8 mouse cellular contexts compared by ENCODE assay signal in the genomic region with DNA sequence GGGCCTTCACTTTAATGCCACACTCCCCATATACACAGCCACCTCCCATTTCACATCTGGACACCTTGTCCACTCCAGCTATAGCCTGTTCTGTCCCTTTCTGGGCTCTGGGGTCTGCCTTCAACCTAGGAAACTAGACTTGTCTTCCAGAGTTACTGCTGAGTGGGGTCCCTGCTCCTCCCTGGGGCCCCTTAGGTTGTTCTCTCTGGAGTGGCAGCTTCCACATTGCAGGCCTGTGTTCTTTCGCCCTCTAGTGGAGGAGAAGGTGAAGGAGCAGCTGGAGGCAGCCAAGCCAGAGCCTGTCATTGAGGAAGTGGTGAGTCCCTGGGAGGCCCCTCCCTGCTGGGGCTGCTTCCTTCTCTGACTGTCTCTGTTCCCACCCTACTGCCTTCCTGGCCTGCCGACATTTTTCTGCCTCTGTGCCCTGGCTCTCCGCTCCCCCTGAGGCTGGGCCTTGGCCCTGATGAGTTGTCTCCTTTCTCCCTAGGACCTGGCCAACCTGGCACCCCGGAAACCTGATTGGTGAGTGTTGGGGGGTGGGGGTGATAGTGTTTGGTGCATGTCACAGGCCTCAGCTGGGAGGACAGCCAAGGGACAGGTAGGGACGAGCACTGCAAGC. TPM values are rescaled to one million over a fixed set of nuclear protein-coding genes. Genes with fewer than 3 reads are reported as not detected.
DNase-seq lines count a peak whose midpoint lies in the region; ATAC-seq and TF ChIP-seq lines count a peak whose summit lies in the region.

No protein-coding gene starts in this region.

- no peaks in the 10 kb centered on the region; the same call in 1 of the 2 replicates for H3K4me1 ChIP-seq in forebrain, embryonic 12.5 days
- peaks cover 10% of the 10 kb centered on the region for H3K4me1 ChIP-seq in heart, embryonic 16.5 days (ENCODE audit: control insufficient read depth, insufficient read depth, low read length)
- H3K4me1 ChIP-seq in liver, embryonic 16.5 days (ENCODE audit: control insufficient read depth, low read depth, low read length): peaks cover 4% of the 10 kb centered on the region
- H3K4me1 ChIP-seq in neural tube, embryonic 12.5 days: no peaks in the 10 kb centered on the region
- H3K4me1 ChIP-seq in stomach, postnatal 0 days (replicated peaks; ENCODE audit: control insufficient read depth, insufficient read depth): no peaks in the 10 kb centered on the region

- H3K4me3 ChIP-seq in forebrain, embryonic 12.5 days (replicated peaks): no peak overlapping the region
- H3K4me3 ChIP-seq in heart, embryonic 16.5 days (ENCODE audit: low read length): peak overlapping the region; percentile 39
- H3K4me3 ChIP-seq in liver, embryonic 16.5 days (ENCODE audit: low read depth, low read length): peak overlapping the region; percentile 33
- H3K4me3 ChIP-seq in neural tube, embryonic 12.5 days: no peak overlapping the region
- H3K4me3 ChIP-seq in stomach, postnatal 0 days (ENCODE audit: low read depth, low read length): peak overlapping the region; percentile 19

- no peaks in the 10 kb centered on the region for H3K9me3 ChIP-seq in forebrain, embryonic 12.5 days
- no peaks in the 10 kb centered on the region for H3K9me3 ChIP-seq in heart, embryonic 16.5 days (replicated peaks; ENCODE audit: control insufficient read depth, low read length)
- no peaks in the 10 kb centered on the region for H3K9me3 ChIP-seq in liver, embryonic 16.5 days (replicated peaks; ENCODE audit: control insufficient read depth, low read length)
- no peaks in the 10 kb centered on the region for H3K9me3 ChIP-seq in neural tube, embryonic 12.5 days
- H3K9me3 ChIP-seq in stomach, postnatal 0 days (ENCODE audit: control insufficient read depth, low read length): no peaks in the 10 kb centered on the region

- H3K27ac ChIP-seq in forebrain, embryonic 12.5 days: no peak overlapping the region
- H3K27ac ChIP-seq in heart, embryonic 16.5 days (ENCODE audit: low read length): peak overlapping the region; percentile 14; the same call in 1 of the 2 replicates
- no peak overlapping the region for H3K27ac ChIP-seq in liver, embryonic 16.5 days (ENCODE audit: low read length)
- no peak overlapping the region for H3K27ac ChIP-seq in neural tube, embryonic 12.5 days
- H3K27ac ChIP-seq in stomach, postnatal 0 days (replicated peaks): peak overlapping the region; percentile 73

- H3K4me2 ChIP-seq in forebrain, embryonic 12.5 days: no peak overlapping the region
- peak overlapping the region; percentile 53 for H3K4me2 ChIP-seq in heart, embryonic 16.5 days (ENCODE audit: low read depth, low read length)
- no peak overlapping the region for H3K4me2 ChIP-seq in liver, embryonic 16.5 days (ENCODE audit: low read depth, low read length)
- H3K4me2 ChIP-seq in neural tube, embryonic 12.5 days (replicated peaks): no peak overlapping the region
- H3K4me2 ChIP-seq in stomach, postnatal 0 days (replicated peaks; ENCODE audit: low read depth): peak overlapping the region; percentile 49

- H3K36me3 ChIP-seq in forebrain, embryonic 12.5 days (replicated peaks): peaks cover 42% of the 10 kb centered on the region
- H3K36me3 ChIP-seq in heart, embryonic 16.5 days (ENCODE audit: control insufficient read depth, insufficient read depth): peaks cover 17% of the 10 kb centered on the region
- H3K36me3 ChIP-seq in liver, embryonic 16.5 days (ENCODE audit: control insufficient read depth, insufficient read depth): no peaks in the 10 kb centered on the region; the same call in 1 of the 2 replicates
- peaks cover 36% of the 10 kb centered on the region for H3K36me3 ChIP-seq in neural tube, embryonic 12.5 days
- H3K36me3 ChIP-seq in stomach, postnatal 0 days (ENCODE audit: control insufficient read depth, insufficient read depth, low read length): peaks cover 4% of the 10 kb centered on the region; the same call in 1 of the 2 replicates

- no peaks in the 10 kb centered on the region for H3K27me3 ChIP-seq in forebrain, embryonic 12.5 days
- H3K27me3 ChIP-seq in heart, embryonic 16.5 days (ENCODE audit: control insufficient read depth, insufficient read depth, low read length): no peaks in the 10 kb centered on the region
- H3K27me3 ChIP-seq in liver, embryonic 16.5 days (ENCODE audit: control insufficient read depth, insufficient read depth, low read depth, low read length): no peaks in the 10 kb centered on the region
- no peaks in the 10 kb centered on the region for H3K27me3 ChIP-seq in neural tube, embryonic 12.5 days (replicated peaks)
- no peaks in the 10 kb centered on the region for H3K27me3 ChIP-seq in stomach, postnatal 0 days (ENCODE audit: control insufficient read depth, insufficient read depth, low read length)

- 52% methylated on average over 5 of the region's 5 CpGs for WGBS in forebrain, embryonic 12.5 days
- WGBS in heart, embryonic 16.5 days: 34% methylated on average over 5 of the region's 5 CpGs
- 19% methylated on average over 5 of the region's 5 CpGs for WGBS in liver, embryonic 16.5 days (ENCODE audit: insufficient replicate concordance)
- WGBS in neural tube, embryonic 12.5 days: 49% methylated on average over 5 of the region's 5 CpGs
- 21% methylated on average over 5 of the region's 5 CpGs for WGBS in stomach, postnatal 0 days

- peak; percentile 35 for TF ChIP-seq EP300 in stomach, postnatal 0 days (optimal IDR thresholded peaks at IDR 0.05)

- peak; percentile 76; the same call in 1 of the 2 replicates for ATAC-seq in forebrain, embryonic 12.5 days (ENCODE audit: low FRiP score)
- peak; percentile 87 for ATAC-seq in heart, embryonic 16.5 days (replicated peaks; ENCODE audit: extremely low read depth, insufficient read depth, low FRiP score)
- ATAC-seq in liver, embryonic 16.5 days (ENCODE audit: low read depth): peak; percentile 78
- peak; percentile 80 for ATAC-seq in neural tube, embryonic 12.5 days (ENCODE audit: low FRiP score, low read depth)
- ATAC-seq in stomach, postnatal 0 days (ENCODE audit: low FRiP score, low TSS enrichment): peak; percentile 93

- TF ChIP-seq CTCF in stomach, postnatal 0 days (IDR thresholded peaks at IDR 0.05; ENCODE audit: low read depth): peak; percentile 97

- H3K9ac ChIP-seq in forebrain, embryonic 12.5 days: no peak overlapping the region
- H3K9ac ChIP-seq in heart, embryonic 16.5 days (ENCODE audit: low read length): peak overlapping the region; percentile 63
- no peak overlapping the region for H3K9ac ChIP-seq in liver, embryonic 16.5 days (ENCODE audit: low read depth, low read length)
- no peak overlapping the region for H3K9ac ChIP-seq in neural tube, embryonic 12.5 days
- H3K9ac ChIP-seq in stomach, postnatal 0 days (ENCODE audit: low read length): peak overlapping the region; percentile 50

- DNase-seq in CD8-positive naive resting alpha-beta T cell, adult 2 months (ENCODE audit: low read depth in 2 of 2, low spot score in 2 of 2): peak; percentile 78 to 84
- peak; percentile 65 for DNase-seq in c-Kit-positive CD71-positive TER-119-negative erythroid progenitor cells, embryonic 14.5 days (ENCODE audit: low read depth)
- DNase-seq in kidney, postnatal 36 days: peak; percentile 84 to 89
- DNase-seq in stomach, postnatal 0 days (ENCODE audit: low spot score): peak; percentile 80

RNA-seq across cellular contexts. Expression of a gene that starts 31.9 kb away (rescaled TPM):
- 1.3 and 1.5 TPM in 2 replicates for polyA plus RNA-seq in forebrain, embryonic 12.5 days (2016; fragmentation: Nextera tagmentation; extraction: Ambion mirVana)
- 4,391 and 5,295 TPM in 2 replicates for polyA plus RNA-seq in heart, embryonic 16.5 days (2015; fragmentation: Nextera tagmentation; extraction: Ambion mirVana)
- polyA plus RNA-seq in liver, embryonic 16.5 days (2015; fragmentation: Nextera tagmentation; extraction: Ambion mirVana): 1.1 and 1.9 TPM in 2 replicates
- 1.0 and 3.9 TPM in 2 replicates for polyA plus RNA-seq in neural tube, embryonic 12.5 days (2016; fragmentation: Nextera tagmentation; extraction: Ambion mirVana)
- polyA plus RNA-seq in stomach, postnatal 0 days (2015; fragmentation: Nextera tagmentation; extraction: Ambion mirVana): 0.11 and 0.27 TPM in 2 replicates

RNA-seq across cellular contexts. Expression of a gene that starts 37.2 kb away (rescaled TPM):
- 16.1 and 18.6 TPM in 2 replicates for polyA plus RNA-seq in forebrain, embryonic 12.5 days (2016; fragmentation: Nextera tagmentation; extraction: Ambion mirVana)
- polyA plus RNA-seq in heart, embryonic 16.5 days (2015; fragmentation: Nextera tagmentation; extraction: Ambion mirVana): 21.0 and 26.3 TPM in 2 replicates
- polyA plus RNA-seq in liver, embryonic 16.5 days (2015; fragmentation: Nextera tagmentation; extraction: Ambion mirVana): 2.3 and 2.5 TPM in 2 replicates
- polyA plus RNA-seq in neural tube, embryonic 12.5 days (2016; fragmentation: Nextera tagmentation; extraction: Ambion mirVana): 40.6 and 42.4 TPM in 2 replicates
- polyA plus RNA-seq in stomach, postnatal 0 days (2015; fragmentation: Nextera tagmentation; extraction: Ambion mirVana): 10.5 and 10.6 TPM in 2 replicates

RNA-seq across cellular contexts. Expression of a gene that starts 53.4 kb away (rescaled TPM):
- polyA plus RNA-seq in forebrain, embryonic 12.5 days (2016; fragmentation: Nextera tagmentation; extraction: Ambion mirVana): 139 and 143 TPM in 2 replicates
- polyA plus RNA-seq in heart, embryonic 16.5 days (2015; fragmentation: Nextera tagmentation; extraction: Ambion mirVana): 139 and 147 TPM in 2 replicates
- 59.5 and 60.5 TPM in 2 replicates for polyA plus RNA-seq in liver, embryonic 16.5 days (2015; fragmentation: Nextera tagmentation; extraction: Ambion mirVana)
- 125 and 133 TPM in 2 replicates for polyA plus RNA-seq in neural tube, embryonic 12.5 days (2016; fragmentation: Nextera tagmentation; extraction: Ambion mirVana)
- polyA plus RNA-seq in stomach, postnatal 0 days (2015; fragmentation: Nextera tagmentation; extraction: Ambion mirVana): 139 and 144 TPM in 2 replicates

RNA-seq across cellular contexts. Expression of a gene that starts 55.8 kb away (rescaled TPM):
- 2.0 and 2.3 TPM in 2 replicates for polyA plus RNA-seq in forebrain, embryonic 12.5 days (2016; fragmentation: Nextera tagmentation; extraction: Ambion mirVana)
- 3.3 and 3.8 TPM in 2 replicates for polyA plus RNA-seq in heart, embryonic 16.5 days (2015; fragmentation: Nextera tagmentation; extraction: Ambion mirVana)
- polyA plus RNA-seq in liver, embryonic 16.5 days (2015; fragmentation: Nextera tagmentation; extraction: Ambion mirVana): 1.7 and 2.8 TPM in 2 replicates
- 1.6 and 2.6 TPM in 2 replicates for polyA plus RNA-seq in neural tube, embryonic 12.5 days (2016; fragmentation: Nextera tagmentation; extraction: Ambion mirVana)
- polyA plus RNA-seq in stomach, postnatal 0 days (2015; fragmentation: Nextera tagmentation; extraction: Ambion mirVana): 5.7 and 6.2 TPM in 2 replicates

Comparison
In these comparisons a context has a peak if more than half of its experiments do, and no peak if none do; other contexts are left out.
1. H3K27ac ChIP-seq: peak in heart, embryonic 16.5 days (single experiment) and stomach, postnatal 0 days (single experiment); none in forebrain, embryonic 12.5 days (single experiment), liver, embryonic 16.5 days (single experiment) and neural tube, embryonic 12.5 days (single experiment).
2. H3K4me2 ChIP-seq: peak in heart, embryonic 16.5 days (single experiment) and stomach, postnatal 0 days (single experiment); none in forebrain, embryonic 12.5 days (single experiment), liver, embryonic 16.5 days (single experiment) and neural tube, embryonic 12.5 days (single experiment).
3. H3K4me3 ChIP-seq: peak in heart, embryonic 16.5 days (single experiment), liver, embryonic 16.5 days (single experiment) and stomach, postnatal 0 days (single experiment); none in forebrain, embryonic 12.5 days (single experiment) and neural tube, embryonic 12.5 days (single experiment).
4. H3K9ac ChIP-seq: peak in heart, embryonic 16.5 days (single experiment) and stomach, postnatal 0 days (single experiment); none in forebrain, embryonic 12.5 days (single experiment), liver, embryonic 16.5 days (single experiment) and neural tube, embryonic 12.5 days (single experiment).
5. RNA of a gene that starts 31.9 kb away (polyA plus RNA-seq): 4,391 to 5,295 TPM in heart, embryonic 16.5 days; 1.1 to 1.9 TPM in liver, embryonic 16.5 days, 1.3 to 1.5 TPM in forebrain, embryonic 12.5 days, 1.0 to 3.9 TPM in neural tube, embryonic 12.5 days and 0.11 to 0.27 TPM in stomach, postnatal 0 days; every median in the first group is over 100 times any median in the second.
6. Peak in every context shown above with its lines, with median percentiles within 50 percentile points of each other: DNase-seq and ATAC-seq.